Mouse (Mus musculus): ENCODE data around the gene Prkce. TPM values are rescaled to one million over a fixed set of nuclear protein-coding genes. Genes with fewer than 3 reads are reported as not detected.

Prkce gene
- total and polyA plus RNA-seq, 3 experiments: 2.0 to 6.1 (median 2.7) TPM

DNA sequence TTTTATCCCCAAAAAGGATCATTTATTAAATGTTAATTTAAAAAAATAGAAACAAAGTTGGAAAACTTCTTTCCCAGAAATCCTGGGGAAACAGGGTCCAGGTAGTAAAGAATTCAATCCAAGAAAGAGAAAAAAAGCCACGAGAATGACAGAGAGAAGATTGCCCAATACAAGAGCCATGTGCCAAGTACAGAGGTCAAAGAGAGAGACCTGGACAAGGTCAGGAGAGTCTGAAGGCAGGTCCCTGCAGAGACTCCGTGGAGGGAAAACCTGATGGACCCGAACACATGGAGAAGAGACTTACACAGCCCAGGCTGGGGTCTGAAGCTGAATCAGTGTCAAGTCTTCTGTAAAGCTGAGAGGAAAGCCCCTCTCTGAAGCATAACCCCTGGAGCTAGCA lies 519.4 kb downstream of the Prkce start:
- H3K36me3 ChIP-seq (replicated peaks): no peaks in the 10 kb centered on the region
- no peaks in the 10 kb centered on the region for H3K4me1 ChIP-seq (ENCODE audit: insufficient read depth, low read depth, low read length)
- H3K27me3 ChIP-seq (ENCODE audit: insufficient read depth, low read length): no peaks in the 10 kb centered on the region
- H3K9me3 ChIP-seq (replicated peaks): peaks cover 18% of the 10 kb centered on the region
- H3K4me3 ChIP-seq (ENCODE audit: low read depth, low read length): no peak overlapping the region
- DNase-seq (ENCODE audit: low spot score) (no peak), ATAC-seq (ENCODE audit: extremely low read depth, insufficient number of reproducible peaks, low FRiP score, poor library complexity, severe bottlenecking) (no peak)
- TF ChIP-seq GATA2 (IDR thresholded peaks at IDR 0.05; ENCODE audit: borderline replicate concordance, low read depth, low read length) (no peak), GATA1 (IDR thresholded peaks at IDR 0.05; ENCODE audit: borderline replicate concordance, low read length) (no peak), POLR2AphosphoS5 (IDR thresholded peaks at IDR 0.05; ENCODE audit: insufficient replicate concordance, low read depth, low read length) (no peak), CTCF (IDR thresholded peaks at IDR 0.05; ENCODE audit: low read depth, low read length) (no peak), TAL1 (conservative IDR thresholded peaks at IDR 0.05; ENCODE audit: low read depth, low read length) (no peak)

DNA sequence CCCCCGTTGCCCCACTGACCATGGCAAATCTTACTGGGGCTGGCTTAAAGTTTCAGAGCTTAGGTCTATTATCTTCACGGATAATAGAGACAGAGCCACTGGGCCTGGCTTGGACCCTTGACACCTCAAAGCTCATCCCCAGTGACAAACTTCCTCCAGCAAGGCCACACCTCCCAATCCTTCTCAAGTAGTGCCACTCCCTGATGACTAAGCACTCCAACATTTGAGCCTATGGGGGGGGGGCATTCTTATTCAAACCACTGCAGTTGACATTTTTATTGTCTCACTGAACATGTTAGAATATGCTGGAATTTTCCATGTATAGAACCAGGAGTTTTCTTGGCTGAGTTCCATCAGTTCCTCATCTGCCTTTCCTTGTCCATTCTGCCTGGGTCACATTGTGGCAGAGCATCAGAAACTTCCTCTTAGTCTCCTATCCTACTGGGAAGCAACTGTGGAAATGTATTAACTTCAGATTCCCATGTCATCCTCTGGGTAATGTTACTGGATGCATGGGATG lies 523.3 kb downstream of the Prkce start:
- H3K36me3 ChIP-seq (replicated peaks): no peaks in the 10 kb centered on the region
- TF ChIP-seq GATA2 (IDR thresholded peaks at IDR 0.05; ENCODE audit: borderline replicate concordance, low read depth, low read length): no peak
- no peak for TF ChIP-seq TAL1 (conservative IDR thresholded peaks at IDR 0.05; ENCODE audit: low read depth, low read length)
- no peak for TF ChIP-seq GATA1 (IDR thresholded peaks at IDR 0.05; ENCODE audit: borderline replicate concordance, low read length)
- no peak for TF ChIP-seq POLR2AphosphoS5 (IDR thresholded peaks at IDR 0.05; ENCODE audit: insufficient replicate concordance, low read depth, low read length)
- no peak for TF ChIP-seq CTCF (IDR thresholded peaks at IDR 0.05; ENCODE audit: low read depth, low read length)
- no peak for ATAC-seq (ENCODE audit: extremely low read depth, insufficient number of reproducible peaks, low FRiP score, poor library complexity, severe bottlenecking)
- no peak overlapping the region for H3K4me3 ChIP-seq (ENCODE audit: low read depth, low read length)
- peaks cover 23% of the 10 kb centered on the region for H3K9me3 ChIP-seq (replicated peaks)
- DNase-seq (ENCODE audit: low spot score): no peak
- H3K4me1 ChIP-seq (ENCODE audit: insufficient read depth, low read depth, low read length): no peaks in the 10 kb centered on the region
- no peaks in the 10 kb centered on the region for H3K27me3 ChIP-seq (ENCODE audit: insufficient read depth, low read length)

DNA sequence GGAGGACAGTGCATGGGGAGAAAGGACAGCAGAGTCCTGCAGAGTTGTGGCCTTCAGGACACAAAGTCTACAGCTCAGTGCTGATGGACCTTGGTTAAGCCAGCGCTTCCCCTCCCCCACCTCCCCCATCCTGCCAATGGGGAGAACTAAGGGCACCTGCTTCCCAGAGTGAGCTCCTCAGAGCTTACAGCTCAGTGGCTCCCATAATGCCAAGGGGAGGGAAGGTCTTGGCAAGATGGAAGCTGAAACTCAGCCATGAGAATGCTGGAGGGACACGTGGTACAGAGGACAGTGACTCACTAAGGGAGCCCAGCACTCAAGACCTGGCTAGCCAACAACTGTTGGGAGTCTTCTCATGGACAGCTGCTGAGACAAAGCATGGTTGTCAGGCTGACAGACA lies 530.2 kb downstream of the Prkce start:
- Histone ChIP-seq H3K27me3 (ENCODE audit: insufficient read depth, low read length) (no peaks in the 10 kb centered on the region), H3K9me3 (replicated peaks) (peaks cover 38% of the 10 kb centered on the region), H3K36me3 (replicated peaks) (no peaks in the 10 kb centered on the region), H3K4me1 (ENCODE audit: insufficient read depth, low read depth, low read length) (no peaks in the 10 kb centered on the region), H3K4me3 (ENCODE audit: low read depth, low read length) (no peak overlapping the region)
- DNase-seq (ENCODE audit: low spot score) (no peak), ATAC-seq (ENCODE audit: extremely low read depth, insufficient number of reproducible peaks, low FRiP score, poor library complexity, severe bottlenecking) (no peak)
- TF ChIP-seq GATA1 (IDR thresholded peaks at IDR 0.05; ENCODE audit: borderline replicate concordance, low read length) (no peak), GATA2 (IDR thresholded peaks at IDR 0.05; ENCODE audit: borderline replicate concordance, low read depth, low read length) (no peak), CTCF (IDR thresholded peaks at IDR 0.05; ENCODE audit: low read depth, low read length) (no peak), TAL1 (conservative IDR thresholded peaks at IDR 0.05; ENCODE audit: low read depth, low read length) (no peak), POLR2AphosphoS5 (IDR thresholded peaks at IDR 0.05; ENCODE audit: insufficient replicate concordance, low read depth, low read length) (no peak)

DNA sequence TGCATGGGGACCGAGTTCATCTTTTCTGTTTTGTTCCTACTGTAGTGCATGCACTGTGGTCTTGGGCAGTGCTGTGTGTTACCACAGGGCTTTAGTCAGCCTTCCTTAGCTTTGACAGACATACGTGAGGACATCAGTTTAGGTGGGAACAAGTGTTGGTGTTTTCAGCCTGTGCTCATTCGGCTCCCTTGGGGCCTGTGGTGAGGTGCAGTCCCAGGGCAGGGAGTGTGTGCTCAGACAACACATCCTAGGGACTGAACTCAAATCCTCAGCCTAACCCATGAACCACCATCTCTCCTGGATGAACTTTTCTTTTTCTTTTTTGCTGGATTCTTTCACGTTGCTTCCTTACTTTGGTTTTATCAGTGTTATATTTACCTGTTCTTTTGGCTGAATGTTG lies 535.8 kb downstream of the Prkce start:
- no peaks in the 10 kb centered on the region for H3K27me3 ChIP-seq (ENCODE audit: insufficient read depth, low read length)
- H3K4me1 ChIP-seq (ENCODE audit: insufficient read depth, low read depth, low read length): no peaks in the 10 kb centered on the region
- H3K4me3 ChIP-seq (ENCODE audit: low read depth, low read length): no peak overlapping the region
- H3K36me3 ChIP-seq (replicated peaks): no peaks in the 10 kb centered on the region
- TF ChIP-seq GATA2 (IDR thresholded peaks at IDR 0.05; ENCODE audit: borderline replicate concordance, low read depth, low read length) (no peak), TAL1 (conservative IDR thresholded peaks at IDR 0.05; ENCODE audit: low read depth, low read length) (no peak), GATA1 (IDR thresholded peaks at IDR 0.05; ENCODE audit: borderline replicate concordance, low read length) (no peak), POLR2AphosphoS5 (IDR thresholded peaks at IDR 0.05; ENCODE audit: insufficient replicate concordance, low read depth, low read length) (no peak), CTCF (IDR thresholded peaks at IDR 0.05; ENCODE audit: low read depth, low read length) (no peak)
- no peak for DNase-seq (ENCODE audit: low spot score)
- H3K9me3 ChIP-seq (replicated peaks): peaks cover 21% of the 10 kb centered on the region
- ATAC-seq (ENCODE audit: extremely low read depth, insufficient number of reproducible peaks, low FRiP score, poor library complexity, severe bottlenecking): no peak; the same call in 1 of the 2 replicates

DNA sequence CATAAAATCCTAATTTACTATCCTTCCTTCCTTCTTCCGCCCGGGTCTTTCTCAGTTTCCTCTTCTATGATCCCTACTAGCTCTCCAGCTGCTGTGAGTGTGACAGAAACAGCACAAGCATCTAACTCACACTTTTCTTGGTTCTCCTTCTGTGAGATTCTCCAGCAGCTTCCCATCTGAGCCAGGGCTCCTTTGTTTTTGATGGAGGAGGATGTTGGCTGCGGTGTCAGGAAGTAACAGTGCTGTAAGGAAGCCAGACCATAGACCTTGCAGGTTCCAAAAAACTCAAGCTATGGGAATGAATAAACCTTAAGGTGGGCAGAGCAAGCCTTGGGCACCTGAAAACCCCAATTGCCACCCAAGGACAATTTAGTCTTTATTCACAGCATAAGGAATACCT lies 537.7 kb downstream of the Prkce start:
- no peaks in the 10 kb centered on the region for H3K4me1 ChIP-seq (ENCODE audit: insufficient read depth, low read depth, low read length)
- H3K4me3 ChIP-seq (ENCODE audit: low read depth, low read length): no peak overlapping the region
- no peak for ATAC-seq (ENCODE audit: extremely low read depth, insufficient number of reproducible peaks, low FRiP score, poor library complexity, severe bottlenecking)
- H3K36me3 ChIP-seq (replicated peaks): no peaks in the 10 kb centered on the region
- peaks cover 22% of the 10 kb centered on the region for H3K9me3 ChIP-seq (replicated peaks)
- TF ChIP-seq CTCF (IDR thresholded peaks at IDR 0.05; ENCODE audit: low read depth, low read length) (no peak), GATA1 (IDR thresholded peaks at IDR 0.05; ENCODE audit: borderline replicate concordance, low read length) (no peak), POLR2AphosphoS5 (IDR thresholded peaks at IDR 0.05; ENCODE audit: insufficient replicate concordance, low read depth, low read length) (no peak), GATA2 (IDR thresholded peaks at IDR 0.05; ENCODE audit: borderline replicate concordance, low read depth, low read length) (no peak), TAL1 (conservative IDR thresholded peaks at IDR 0.05; ENCODE audit: low read depth, low read length) (no peak)
- no peaks in the 10 kb centered on the region for H3K27me3 ChIP-seq (ENCODE audit: insufficient read depth, low read length)
- DNase-seq (ENCODE audit: low spot score): no peak

DNA sequence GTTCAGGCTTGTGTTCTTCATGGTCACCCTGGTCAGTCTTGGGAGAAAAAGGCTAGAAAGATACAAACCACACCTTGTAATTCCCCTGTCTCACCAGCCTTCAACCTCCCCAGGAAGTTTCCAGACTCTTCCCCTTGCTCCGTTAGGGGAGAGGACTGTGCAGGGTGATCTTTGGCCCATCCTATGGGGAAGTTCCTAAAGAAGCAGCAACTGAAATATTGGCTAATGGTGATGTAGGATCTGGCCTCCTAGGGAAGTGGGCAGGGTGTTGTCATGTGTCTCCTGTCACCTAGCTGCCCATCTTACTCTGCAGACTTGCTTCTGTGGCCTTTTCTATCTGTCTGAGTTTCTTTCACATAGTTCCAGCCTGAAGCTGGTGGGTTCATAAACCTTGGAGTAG lies 538.9 kb downstream of the Prkce start:
- no peaks in the 10 kb centered on the region for H3K36me3 ChIP-seq (replicated peaks)
- peaks cover 24% of the 10 kb centered on the region for H3K9me3 ChIP-seq (replicated peaks)
- no peak overlapping the region for H3K4me3 ChIP-seq (ENCODE audit: low read depth, low read length)
- no peaks in the 10 kb centered on the region for H3K27me3 ChIP-seq (ENCODE audit: insufficient read depth, low read length)
- ATAC-seq (ENCODE audit: extremely low read depth, insufficient number of reproducible peaks, low FRiP score, poor library complexity, severe bottlenecking) (no peak), DNase-seq (ENCODE audit: low spot score) (no peak)
- TF ChIP-seq GATA1 (IDR thresholded peaks at IDR 0.05; ENCODE audit: borderline replicate concordance, low read length) (no peak), GATA2 (IDR thresholded peaks at IDR 0.05; ENCODE audit: borderline replicate concordance, low read depth, low read length) (no peak), POLR2AphosphoS5 (IDR thresholded peaks at IDR 0.05; ENCODE audit: insufficient replicate concordance, low read depth, low read length) (no peak), CTCF (IDR thresholded peaks at IDR 0.05; ENCODE audit: low read depth, low read length) (no peak), TAL1 (conservative IDR thresholded peaks at IDR 0.05; ENCODE audit: low read depth, low read length) (no peak)
- no peaks in the 10 kb centered on the region for H3K4me1 ChIP-seq (ENCODE audit: insufficient read depth, low read depth, low read length)

Other genes with a start within 250 kb of the Prkce start
- gene Srbd1, start 22.6 kb upstream of the Prkce start, total RNA-seq (2014; fragmentation: Nextera tagmentation): 33.3 and 36.1 TPM in 2 replicates
- 26.6 and 28.3 TPM in 2 replicates for gene Srbd1, start 22.6 kb upstream of the Prkce start, total RNA-seq (2017)
- 6.2 and 8.9 TPM in 2 replicates for gene Srbd1, start 22.6 kb upstream of the Prkce start, polyA plus RNA-seq (2012)

All from G1E (cell line).